25 mouse cellular contexts compared by ENCODE assay signal in genomic region chr8:85286846-85287245, GRCm38 (mm10). TPM values are rescaled to one million over a fixed set of nuclear protein-coding genes. Genes with fewer than 3 reads are reported as not detected.
DNase-seq lines count a peak whose midpoint lies in the region; ATAC-seq and TF ChIP-seq lines count a peak whose summit lies in the region.
"Had no signal": no experiment of that assay in that cellular context is flagged by ENCODE, and none has a peak within 500 bp of the region (broad histone marks: within the 10 kb centered on the region; RNA-seq: fewer than 3 reads in every experiment).

No protein-coding gene starts in this region.

- DNase-seq in liver = no peak
- no peak for DNase-seq in liver, embryonic 14.5 days (ENCODE audit: low read depth in 3 of 3, low spot score in 3 of 3)
- DNase-seq in adrenal gland, postnatal 14 days = no peak
- no peak for DNase-seq in frontal cortex, postnatal 36 days (ENCODE audit: low spot score in 2 of 2)
- DNase-seq: adrenal gland, adult 2 months; adrenal gland, postnatal 10 days; adrenal gland, postnatal 36 days; B cell, adult 2 months; cerebellum, adult 11-12 months; cerebellum, adult 2 months; cerebellum, adult 9-10 months; cerebellum, postnatal 10 days; cerebellum, postnatal 25 days had no signal

- no peak overlapping the region for H3K4me3 ChIP-seq in liver, embryonic 12.5 days
- no peak overlapping the region for H3K4me3 ChIP-seq in liver, embryonic 14.5 days (ENCODE audit: insufficient read depth in 1 of 2, low read depth in 2 of 2, low read length in 2 of 2)
- no peak overlapping the region for H3K4me3 ChIP-seq in liver, embryonic 16.5 days (ENCODE audit: low read depth, low read length)
- H3K4me3 ChIP-seq: embryonic facial prominence, embryonic 10.5 days; embryonic facial prominence, embryonic 12.5 days had no signal

- ATAC-seq in liver, embryonic 12.5 days = peak; percentile 37; the same call in 1 of the 2 replicates
- peak; percentile 41; the same call in 1 of the 2 replicates for ATAC-seq in liver, embryonic 14.5 days (ENCODE audit: insufficient read depth)
- 0 out of 2 replicates have a peak, but pooled peaks have one; percentile 32 for ATAC-seq in liver, embryonic 16.5 days (ENCODE audit: low read depth)
- ATAC-seq in megakaryocyte progenitor cell, adult 5-6 weeks (replicated peaks; ENCODE audit: poor library complexity) = peak; percentile 83
- no peak for ATAC-seq in activated CD4-positive, CD25-positive, alpha-beta regulatory T cell, adult 4 months
- ATAC-seq: CD4-positive, CD25-positive, alpha-beta regulatory T cell, adult 4 months; forebrain, embryonic 14.5 days; forebrain, embryonic 16.5 days; Patski had no signal

- H3K27ac ChIP-seq in liver, embryonic 12.5 days = no peak overlapping the region
- H3K27ac ChIP-seq in liver, embryonic 14.5 days = no peak overlapping the region
- H3K27ac ChIP-seq in liver, embryonic 16.5 days (ENCODE audit: low read length) = no peak overlapping the region
- H3K27ac ChIP-seq: embryonic facial prominence, embryonic 10.5 days; embryonic facial prominence, embryonic 12.5 days had no signal

- H3K36me3 ChIP-seq in liver, embryonic 12.5 days = peaks cover 86% of the 10 kb centered on the region
- H3K36me3 ChIP-seq in liver, embryonic 14.5 days (replicated peaks; ENCODE audit: control insufficient read depth, insufficient read depth, low read depth) = peaks cover 40% of the 10 kb centered on the region
- H3K36me3 ChIP-seq in liver, embryonic 16.5 days (ENCODE audit: control insufficient read depth, insufficient read depth) = peaks cover 48% of the 10 kb centered on the region

- H3K9me3 ChIP-seq in liver, embryonic 12.5 days (replicated peaks) = no peaks in the 10 kb centered on the region
- H3K9me3 ChIP-seq in liver, embryonic 14.5 days (ENCODE audit: control insufficient read depth, low read length) = no peaks in the 10 kb centered on the region
- no peaks in the 10 kb centered on the region for H3K9me3 ChIP-seq in liver, embryonic 16.5 days (replicated peaks; ENCODE audit: control insufficient read depth, low read length)
- H3K9me3 ChIP-seq: embryonic facial prominence, embryonic 10.5 days; embryonic facial prominence, embryonic 12.5 days; G1E had no signal

- no peak for TF ChIP-seq CTCF in liver, embryonic 14.5 days (IDR thresholded peaks at IDR 0.05; ENCODE audit: low read depth)

- H3K9ac ChIP-seq in liver, embryonic 12.5 days = no peak overlapping the region
- no peak overlapping the region for H3K9ac ChIP-seq in liver, embryonic 14.5 days (replicated peaks)
- H3K9ac ChIP-seq in liver, embryonic 16.5 days (ENCODE audit: low read depth, low read length) = no peak overlapping the region
- H3K9ac ChIP-seq: embryonic facial prominence, embryonic 12.5 days had no signal

- no peak overlapping the region for H3K4me2 ChIP-seq in liver, embryonic 12.5 days
- no peak overlapping the region for H3K4me2 ChIP-seq in liver, embryonic 14.5 days (ENCODE audit: low read depth)
- no peak overlapping the region for H3K4me2 ChIP-seq in liver, embryonic 16.5 days (ENCODE audit: low read depth, low read length)
- H3K4me2 ChIP-seq: embryonic facial prominence, embryonic 12.5 days had no signal

- H3K27me3 ChIP-seq in liver, embryonic 12.5 days (replicated peaks) = no peaks in the 10 kb centered on the region
- no peaks in the 10 kb centered on the region for H3K27me3 ChIP-seq in liver, embryonic 14.5 days (ENCODE audit: control insufficient read depth, insufficient read depth, low read length)
- H3K27me3 ChIP-seq in liver, embryonic 16.5 days (ENCODE audit: control insufficient read depth, insufficient read depth, low read depth, low read length) = no peaks in the 10 kb centered on the region
- H3K27me3 ChIP-seq: CH12.LX; embryonic facial prominence, embryonic 12.5 days; Patski had no signal

- 45% methylated on average over 1 of the region's 1 CpGs for WGBS in liver, embryonic 12.5 days (ENCODE audit: insufficient replicate concordance)
- WGBS in liver, embryonic 14.5 days (ENCODE audit: insufficient replicate concordance) = 29% methylated on average over 1 of the region's 1 CpGs
- 31% methylated on average over 1 of the region's 1 CpGs for WGBS in liver, embryonic 16.5 days (ENCODE audit: insufficient replicate concordance)

- TF ChIP-seq EP300 in liver, embryonic 14.5 days (IDR thresholded peaks at IDR 0.05; ENCODE audit: low read depth) = 0 out of 2 replicates have a peak, but pooled peaks have one; percentile 20

- H3K4me1 ChIP-seq in liver, embryonic 12.5 days = 0 out of 2 replicates have a peak, but pooled peaks cover 3% of the 10 kb centered on the region
- H3K4me1 ChIP-seq in liver, embryonic 14.5 days (replicated peaks; ENCODE audit: control insufficient read depth in 2 of 2, insufficient read depth in 2 of 2, low read length in 1 of 2) = no peaks in the 10 kb centered on the region
- no peaks in the 10 kb centered on the region; the same call in 1 of the 2 replicates for H3K4me1 ChIP-seq in liver, embryonic 16.5 days (ENCODE audit: control insufficient read depth, low read depth, low read length)
- H3K4me1 ChIP-seq: embryonic facial prominence, embryonic 10.5 days; embryonic facial prominence, embryonic 12.5 days had no signal

RNA-seq across cellular contexts. Expression of gene Orc6, which starts 12.6 kb away (rescaled TPM):
- 111 and 117 TPM in 2 replicates for polyA plus RNA-seq in liver, embryonic 12.5 days (2016; fragmentation: Nextera tagmentation; extraction: Ambion mirVana)
- polyA plus RNA-seq in liver, embryonic 14.5 days (2012; rRNA removed) = 44.4 and 71.7 TPM in 2 replicates
- 108 and 109 TPM in 2 replicates for polyA plus RNA-seq in liver, embryonic 14.5 days (2014; fragmentation: Nextera tagmentation; extraction: Ambion mirVana)
- 68.3 and 78.3 TPM in 2 replicates for polyA plus RNA-seq in liver, embryonic 16.5 days (2015; fragmentation: Nextera tagmentation; extraction: Ambion mirVana)
- total RNA-seq in megakaryocyte progenitor cell, adult 5-6 weeks (2015) = 98.8 and 124 TPM in 2 replicates
- 91.7 and 102 TPM in 2 replicates for total RNA-seq in megakaryocyte progenitor cell, adult 5-6 weeks (2017)
- 26.5 and 29.3 TPM in 2 replicates for total RNA-seq in adrenal gland, postnatal 14 days (2021)
- polyA plus RNA-seq in activated CD4-positive, CD25-positive, alpha-beta regulatory T cell, adult 4 months (2017; shearing (Covaris generic)) = 10 to 100 TPM; 46.3 to 53.2 TPM

RNA-seq across cellular contexts. Expression of gene Vps35, which starts 12.8 kb away (rescaled TPM):
- 129 and 133 TPM in 2 replicates for polyA plus RNA-seq in liver, embryonic 12.5 days (2016; fragmentation: Nextera tagmentation; extraction: Ambion mirVana)
- polyA plus RNA-seq in liver, embryonic 14.5 days (2012; rRNA removed) = 24.6 and 35.6 TPM in 2 replicates
- polyA plus RNA-seq in liver, embryonic 14.5 days (2014; fragmentation: Nextera tagmentation; extraction: Ambion mirVana) = 89.9 and 97.5 TPM in 2 replicates
- 88.1 and 93.8 TPM in 2 replicates for polyA plus RNA-seq in liver, embryonic 16.5 days (2015; fragmentation: Nextera tagmentation; extraction: Ambion mirVana)
- total RNA-seq in megakaryocyte progenitor cell, adult 5-6 weeks (2015) = 140 and 146 TPM in 2 replicates
- total RNA-seq in megakaryocyte progenitor cell, adult 5-6 weeks (2017) = 123 and 137 TPM in 2 replicates
- 83.8 and 84.2 TPM in 2 replicates for total RNA-seq in adrenal gland, postnatal 14 days (2021)
- 100 to 1,000 TPM; 101 to 109 TPM for polyA plus RNA-seq in activated CD4-positive, CD25-positive, alpha-beta regulatory T cell, adult 4 months (2017; shearing (Covaris generic))
